Mouse (Mus musculus): ENCODE data around the gene Nudt15. TPM values are rescaled to one million over a fixed set of nuclear protein-coding genes. Genes with fewer than 3 reads are reported as not detected.

Nudt15 gene
- polyA plus RNA-seq, 1 experiment, result not detected

DNA sequence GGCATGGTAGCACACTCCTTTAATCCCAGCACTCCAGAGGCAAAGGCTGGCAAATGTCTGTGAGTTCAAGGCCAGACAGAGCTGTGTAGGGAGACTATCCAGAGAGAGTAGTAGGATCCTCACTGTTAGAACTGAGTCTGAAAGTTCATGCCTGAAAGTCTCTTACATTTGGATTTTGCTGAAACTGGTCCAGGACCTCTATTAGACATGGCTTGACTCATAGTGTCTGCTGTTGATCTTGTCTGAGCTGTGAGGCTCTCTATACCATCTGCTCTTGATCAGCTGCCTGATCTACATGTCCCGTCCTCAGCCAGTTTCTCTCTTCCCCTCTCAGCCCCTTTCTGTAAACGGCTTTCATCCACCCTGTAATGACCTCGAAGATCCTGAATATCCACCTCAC is 69.7 kb downstream of the Nudt15 start:
- TF ChIP-seq CTCF (IDR thresholded peaks at IDR 0.05; ENCODE audit: insufficient read depth, low read depth, low read length) (no peak), POLR2A (IDR thresholded peaks at IDR 0.05; ENCODE audit: insufficient read depth, low read depth, low read length) (no peak)
- H3K27ac ChIP-seq (ENCODE audit: insufficient read depth, low read depth, low read length), result no peak overlapping the region
- no peak overlapping the region for H3K4me3 ChIP-seq (ENCODE audit: insufficient read depth, low read depth, low read length)
- 91% methylated on average over 3 of the region's 3 CpGs for WGBS
- peaks cover 18% of the 10 kb centered on the region for H3K4me1 ChIP-seq (ENCODE audit: control insufficient read depth, insufficient read depth, low read length)

DNA sequence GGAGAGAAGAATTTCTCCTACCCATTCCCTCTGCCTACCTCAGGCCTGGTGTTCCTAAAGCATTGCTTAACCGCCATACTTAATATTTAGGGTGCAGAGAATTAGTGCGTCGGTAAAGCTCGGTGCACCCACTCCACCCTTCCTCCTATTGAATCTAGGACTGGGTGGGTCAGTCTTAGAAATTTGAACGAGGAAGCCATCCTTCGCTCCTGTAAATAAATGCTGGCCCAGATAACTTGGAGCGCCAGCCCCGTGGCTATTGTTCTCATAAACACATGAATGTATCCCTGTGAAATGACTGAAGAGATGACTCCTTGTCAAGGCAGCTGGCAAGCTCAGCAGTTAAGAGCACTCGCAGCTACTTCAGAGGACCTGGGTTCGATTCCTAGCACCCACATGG is 71.0 kb downstream of the Nudt15 start:
- Histone ChIP-seq H3K4me3 (ENCODE audit: insufficient read depth, low read depth, low read length) (no peak overlapping the region), H3K27ac (ENCODE audit: insufficient read depth, low read depth, low read length) (no peak overlapping the region), H3K4me1 (ENCODE audit: control insufficient read depth, insufficient read depth, low read length) (peaks cover 18% of the 10 kb centered on the region)
- 96% methylated on average over 10 of the region's 10 CpGs for WGBS
- TF ChIP-seq POLR2A (IDR thresholded peaks at IDR 0.05; ENCODE audit: insufficient read depth, low read depth, low read length) (no peak), CTCF (IDR thresholded peaks at IDR 0.05; ENCODE audit: insufficient read depth, low read depth, low read length) (no peak)

DNA sequence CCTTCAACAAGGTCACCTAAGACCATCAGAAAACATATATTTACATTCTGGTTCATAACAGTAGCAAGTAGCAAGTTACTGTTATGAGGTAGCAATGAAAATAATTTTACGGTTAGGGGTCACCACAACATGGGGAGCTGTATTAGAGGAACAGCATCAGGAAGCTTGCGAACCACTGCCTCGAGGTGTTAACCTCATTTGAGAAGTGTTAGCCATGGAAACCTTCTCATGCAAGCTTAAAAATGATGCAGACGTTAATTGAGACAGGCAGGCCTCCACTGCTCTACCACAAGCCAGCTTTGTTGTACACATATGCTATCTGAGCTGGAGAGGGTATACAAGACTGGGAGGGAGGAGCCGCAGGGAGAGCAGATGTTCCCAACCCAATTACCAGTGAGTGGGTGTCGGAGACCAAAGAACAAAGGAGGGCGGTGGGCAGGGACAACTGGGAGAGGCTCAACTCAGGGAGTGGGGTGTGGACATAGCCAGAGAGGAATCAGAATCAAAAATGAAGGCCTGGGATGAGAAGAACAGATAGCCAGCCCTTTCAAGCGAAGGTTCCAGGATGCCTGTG is 71.6 kb downstream of the Nudt15 start:
- WGBS, result 64% methylated on average over 8 of the region's 8 CpGs
- Histone ChIP-seq H3K4me1 (ENCODE audit: control insufficient read depth, insufficient read depth, low read length) (peaks cover 18% of the 10 kb centered on the region), H3K27ac (ENCODE audit: insufficient read depth, low read depth, low read length) (peak overlapping the region; percentile 34; the same call in 1 of the 2 replicates), H3K4me3 (ENCODE audit: insufficient read depth, low read depth, low read length) (no peak overlapping the region)
- TF ChIP-seq CTCF (IDR thresholded peaks at IDR 0.05; ENCODE audit: insufficient read depth, low read depth, low read length) (no peak), POLR2A (IDR thresholded peaks at IDR 0.05; ENCODE audit: insufficient read depth, low read depth, low read length) (no peak)

DNA sequence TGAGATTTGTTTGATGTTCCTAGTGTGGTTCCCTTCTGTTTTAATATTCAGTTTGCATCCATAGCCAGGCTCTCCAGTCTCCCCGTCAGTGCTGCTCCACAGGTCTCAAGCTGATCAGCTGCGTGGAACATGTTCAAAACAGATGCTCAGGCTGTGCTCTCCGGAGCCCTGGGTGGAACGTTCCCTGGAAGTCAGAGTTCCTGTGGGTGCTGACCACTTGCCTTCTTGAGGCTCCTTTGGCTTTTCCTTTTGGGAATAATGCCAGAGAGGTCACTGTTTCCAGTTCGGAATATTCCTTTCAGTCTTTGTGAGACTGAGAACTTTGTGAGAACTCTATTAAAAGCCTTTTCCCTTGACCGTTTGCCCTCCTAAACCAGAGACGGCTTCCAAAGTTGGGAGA is 72.5 kb downstream of the Nudt15 start:
- H3K4me1 ChIP-seq (ENCODE audit: control insufficient read depth, insufficient read depth, low read length), result peaks cover 20% of the 10 kb centered on the region
- TF ChIP-seq CTCF (IDR thresholded peaks at IDR 0.05; ENCODE audit: insufficient read depth, low read depth, low read length) (no peak), POLR2A (IDR thresholded peaks at IDR 0.05; ENCODE audit: insufficient read depth, low read depth, low read length) (no peak)
- H3K27ac ChIP-seq (ENCODE audit: insufficient read depth, low read depth, low read length), result no peak overlapping the region
- H3K4me3 ChIP-seq (ENCODE audit: insufficient read depth, low read depth, low read length), result no peak overlapping the region
- WGBS, result 45% methylated on average over 7 of the region's 7 CpGs

DNA sequence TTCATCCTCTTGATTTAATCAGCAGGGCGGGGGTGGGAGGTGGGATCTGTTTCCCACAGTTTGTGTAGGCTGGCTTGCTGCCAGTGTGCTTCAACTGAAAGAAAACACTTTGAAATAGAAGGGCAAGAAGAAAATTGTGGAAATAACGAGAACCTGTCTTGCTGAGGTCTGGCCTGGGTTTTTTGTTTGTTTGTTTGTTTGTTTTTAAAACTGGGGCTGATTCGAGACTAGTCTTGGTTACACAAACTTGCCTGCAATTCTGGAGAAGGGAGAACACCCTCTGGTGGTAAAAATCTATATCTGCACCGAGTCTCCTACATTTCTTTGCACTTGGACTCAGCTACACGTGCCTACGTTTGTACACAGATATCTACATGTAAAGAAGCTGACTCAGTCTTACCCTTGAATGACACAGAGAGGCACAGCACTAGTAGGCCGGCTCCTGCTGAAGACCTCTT is 73.4 kb downstream of the Nudt15 start:
- 3% methylated on average over 7 of the region's 7 CpGs for WGBS
- Histone ChIP-seq H3K4me1 (ENCODE audit: control insufficient read depth, insufficient read depth, low read length) (peaks cover 20% of the 10 kb centered on the region), H3K27ac (ENCODE audit: insufficient read depth, low read depth, low read length) (peak overlapping the region; percentile 15; the same call in 1 of the 2 replicates), H3K4me3 (ENCODE audit: insufficient read depth, low read depth, low read length) (no peak overlapping the region)
- TF ChIP-seq POLR2A (IDR thresholded peaks at IDR 0.05; ENCODE audit: insufficient read depth, low read depth, low read length) (no peak), CTCF (IDR thresholded peaks at IDR 0.05; ENCODE audit: insufficient read depth, low read depth, low read length) (no peak)

DNA sequence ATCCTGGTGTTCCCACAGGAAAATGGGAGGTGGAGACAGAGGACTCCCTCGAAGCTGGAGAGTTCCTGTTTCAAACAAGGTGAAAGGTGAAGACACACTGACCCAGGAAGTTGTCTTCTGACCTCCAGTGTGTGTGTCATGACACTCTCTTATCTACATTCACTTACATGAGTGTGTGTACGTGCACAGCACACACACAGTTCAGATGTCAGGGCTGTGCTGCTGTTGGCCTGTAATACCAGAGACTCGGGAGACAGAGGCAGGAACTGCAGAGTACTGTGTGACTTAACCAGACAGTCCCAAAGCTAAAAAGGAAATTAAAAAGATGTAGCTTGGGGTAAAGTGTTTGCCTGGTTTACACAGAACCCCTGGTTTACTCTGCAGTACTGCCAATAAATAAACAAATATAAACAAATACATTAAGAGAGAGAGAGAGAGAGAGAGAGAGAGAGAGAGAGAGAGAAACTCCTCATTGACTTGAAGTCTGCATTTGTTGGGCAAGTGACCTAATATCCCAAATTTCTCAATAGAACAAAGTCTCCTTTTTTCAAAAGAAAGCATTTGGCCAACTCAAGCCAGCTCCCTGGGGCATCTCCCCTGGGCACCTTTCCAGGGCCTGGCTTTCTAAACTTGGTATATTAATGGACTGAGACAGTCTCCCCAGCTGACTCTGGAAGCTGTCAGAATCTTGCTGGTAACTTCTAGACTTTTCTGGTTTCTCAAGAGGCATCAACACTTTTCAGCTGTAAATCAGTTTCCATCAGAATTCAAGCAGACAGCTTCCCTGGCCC is 74.2 kb downstream of the Nudt15 start:
- TF ChIP-seq POLR2A (IDR thresholded peaks at IDR 0.05; ENCODE audit: insufficient read depth, low read depth, low read length) (no peak), CTCF (IDR thresholded peaks at IDR 0.05; ENCODE audit: insufficient read depth, low read depth, low read length) (no peak)
- H3K27ac ChIP-seq (ENCODE audit: insufficient read depth, low read depth, low read length), result peak overlapping the region; percentile 7; the same call in 1 of the 2 replicates
- 58% methylated on average over 3 of the region's 3 CpGs for WGBS
- H3K4me3 ChIP-seq (ENCODE audit: insufficient read depth, low read depth, low read length), result no peak overlapping the region
- H3K4me1 ChIP-seq (ENCODE audit: control insufficient read depth, insufficient read depth, low read length), result peaks cover 20% of the 10 kb centered on the region

DNA sequence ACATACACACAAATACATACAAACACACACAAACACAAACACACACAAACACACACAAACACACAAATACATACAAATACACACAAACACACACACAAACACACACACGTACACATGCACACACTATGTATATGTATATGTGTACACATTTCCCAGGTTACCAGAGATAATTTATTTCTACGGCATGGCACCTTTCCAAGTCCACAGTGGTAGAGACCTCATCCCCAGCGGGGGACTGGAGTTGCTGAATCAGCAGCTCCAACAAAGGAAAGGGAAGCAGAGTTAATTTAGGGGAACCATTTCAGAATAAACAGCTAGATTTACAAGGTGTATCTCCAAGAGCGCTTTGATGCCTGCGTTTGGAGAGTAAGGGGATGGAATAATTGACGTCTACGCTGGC is 75.8 kb downstream of the Nudt15 start:
- Histone ChIP-seq H3K4me1 (ENCODE audit: control insufficient read depth, insufficient read depth, low read length) (peaks cover 20% of the 10 kb centered on the region), H3K4me3 (ENCODE audit: insufficient read depth, low read depth, low read length) (no peak overlapping the region), H3K27ac (ENCODE audit: insufficient read depth, low read depth, low read length) (no peak overlapping the region)
- WGBS, result 70% methylated on average over 7 of the region's 7 CpGs
- TF ChIP-seq CTCF (IDR thresholded peaks at IDR 0.05; ENCODE audit: insufficient read depth, low read depth, low read length), result no peak
- TF ChIP-seq POLR2A (IDR thresholded peaks at IDR 0.05; ENCODE audit: insufficient read depth, low read depth, low read length), result no peak

DNA sequence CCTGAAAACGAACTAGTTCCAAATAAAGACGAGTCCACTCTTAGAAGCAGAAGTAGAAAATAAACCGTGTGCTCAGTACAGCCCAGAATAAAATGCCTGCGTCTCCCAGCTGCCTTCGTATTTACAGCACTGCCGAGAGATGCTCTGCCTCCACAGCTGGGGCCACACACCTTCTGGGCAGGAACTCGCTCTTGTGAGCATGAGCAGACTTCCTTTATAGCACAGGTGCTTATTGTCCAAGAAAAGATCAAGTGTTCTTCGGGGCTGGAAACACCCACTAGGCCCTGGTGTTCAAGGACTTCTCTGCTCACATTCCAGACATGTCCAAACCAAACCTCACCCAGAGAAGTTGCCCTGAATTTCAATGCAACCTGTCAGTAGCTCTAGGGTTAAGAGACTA is 77.4 kb downstream of the Nudt15 start:
- 49% methylated on average over 8 of the region's 8 CpGs for WGBS
- Histone ChIP-seq H3K27ac (ENCODE audit: insufficient read depth, low read depth, low read length) (no peak overlapping the region), H3K4me3 (ENCODE audit: insufficient read depth, low read depth, low read length) (no peak overlapping the region), H3K4me1 (ENCODE audit: control insufficient read depth, insufficient read depth, low read length) (peaks cover 8% of the 10 kb centered on the region)
- TF ChIP-seq POLR2A (IDR thresholded peaks at IDR 0.05; ENCODE audit: insufficient read depth, low read depth, low read length), result no peak
- TF ChIP-seq CTCF (IDR thresholded peaks at IDR 0.05; ENCODE audit: insufficient read depth, low read depth, low read length), result no peak

DNA sequence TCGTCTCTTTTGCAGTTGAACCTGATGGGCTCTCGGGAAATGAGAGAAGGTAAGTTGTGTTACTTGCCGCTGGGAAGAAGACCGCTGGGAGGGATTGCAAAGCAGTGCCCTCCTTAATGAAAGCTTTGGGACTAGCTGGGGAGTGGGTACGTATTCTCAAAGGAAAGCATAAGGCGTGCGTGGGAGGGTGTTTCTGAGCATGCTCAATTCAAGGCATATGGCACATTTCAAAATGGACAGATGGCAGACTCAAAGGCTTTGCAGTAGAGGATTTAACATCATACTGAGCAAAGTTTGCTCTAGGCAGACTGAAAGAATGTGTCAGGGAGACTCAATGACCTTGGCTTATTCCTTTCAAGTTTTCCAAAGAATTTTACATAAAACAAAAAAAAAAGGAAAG is 78.5 kb downstream of the Nudt15 start:
- Histone ChIP-seq H3K27ac (ENCODE audit: insufficient read depth, low read depth, low read length) (no peak overlapping the region), H3K4me1 (ENCODE audit: control insufficient read depth, insufficient read depth, low read length) (peaks cover 3% of the 10 kb centered on the region; the same call in 1 of the 2 replicates), H3K4me3 (ENCODE audit: insufficient read depth, low read depth, low read length) (no peak overlapping the region)
- TF ChIP-seq POLR2A (IDR thresholded peaks at IDR 0.05; ENCODE audit: insufficient read depth, low read depth, low read length) (no peak), CTCF (IDR thresholded peaks at IDR 0.05; ENCODE audit: insufficient read depth, low read depth, low read length) (no peak)
- 94% methylated on average over 7 of the region's 7 CpGs for WGBS

Other genes with a start within 250 kb of the Nudt15 start
- gene Rb1, start 222.4 kb downstream of the Nudt15 start, polyA plus RNA-seq (2012; ENCODE audit: insufficient read depth, insufficient read length, low replicate concordance, missing spikeins), result 65.2 TPM in 1 of 2 replicates, not detected in the other
- 469 and 510 TPM in 2 replicates for gene Itm2b, start 163.0 kb downstream of the Nudt15 start, polyA plus RNA-seq (2012; ENCODE audit: insufficient read depth, insufficient read length, low replicate concordance, missing spikeins)
- gene Med4, start 38.2 kb downstream of the Nudt15 start, polyA plus RNA-seq (2012; ENCODE audit: insufficient read depth, insufficient read length, low replicate concordance, missing spikeins), result not detected in 2 replicates
- 392 TPM in 1 of 2 replicates, not detected in the other for gene Sucla2, start 22.9 kb downstream of the Nudt15 start, polyA plus RNA-seq (2012; ENCODE audit: insufficient read depth, insufficient read length, low replicate concordance, missing spikeins)
- gene Gm21750, start 113.0 kb upstream of the Nudt15 start, polyA plus RNA-seq (2012; ENCODE audit: insufficient read depth, insufficient read length, low replicate concordance, missing spikeins), result not detected in 2 replicates